Mouse (Mus musculus) T-cell, adult 2 months (primary cell): ENCODE measurements around the gene Nox3.

Experiments
- DNase-seq: peaks from one replicate; pipeline ENCODE4 v3.0.0; 2022; ENCODE audit warnings: low spot score

The Nox3 gene

GRCm38 (mm10) chr17:3610307-3610754, 85.7 kb downstream of the Nox3 start:
- DNase-seq, result no peak

- no peak for DNase-seq
Observed at GRCm38 (mm10) chr17:3602954-3603672, 92.9 kb downstream of the Nox3 start.

- no peak for DNase-seq
Observed at GRCm38 (mm10) chr17:3598393-3598792, 97.7 kb downstream of the Nox3 start.

GRCm38 (mm10) chr17:3597866-3598265, 98.2 kb downstream of the Nox3 start:
- DNase-seq, result no peak

GRCm38 (mm10) chr17:3597130-3597529, 98.9 kb downstream of the Nox3 start:
- DNase-seq, result no peak
